Mouse (Mus musculus) ES-CJ7 (cell line): ENCODE results near the gene Hspa4l.

ENCODE experiments used
- DNase-seq: peaks from one replicate; pipeline ENCODE4 v3.0.0; 2011; ENCODE audit warnings: low read depth, low spot score

The Hspa4l gene

DNA sequence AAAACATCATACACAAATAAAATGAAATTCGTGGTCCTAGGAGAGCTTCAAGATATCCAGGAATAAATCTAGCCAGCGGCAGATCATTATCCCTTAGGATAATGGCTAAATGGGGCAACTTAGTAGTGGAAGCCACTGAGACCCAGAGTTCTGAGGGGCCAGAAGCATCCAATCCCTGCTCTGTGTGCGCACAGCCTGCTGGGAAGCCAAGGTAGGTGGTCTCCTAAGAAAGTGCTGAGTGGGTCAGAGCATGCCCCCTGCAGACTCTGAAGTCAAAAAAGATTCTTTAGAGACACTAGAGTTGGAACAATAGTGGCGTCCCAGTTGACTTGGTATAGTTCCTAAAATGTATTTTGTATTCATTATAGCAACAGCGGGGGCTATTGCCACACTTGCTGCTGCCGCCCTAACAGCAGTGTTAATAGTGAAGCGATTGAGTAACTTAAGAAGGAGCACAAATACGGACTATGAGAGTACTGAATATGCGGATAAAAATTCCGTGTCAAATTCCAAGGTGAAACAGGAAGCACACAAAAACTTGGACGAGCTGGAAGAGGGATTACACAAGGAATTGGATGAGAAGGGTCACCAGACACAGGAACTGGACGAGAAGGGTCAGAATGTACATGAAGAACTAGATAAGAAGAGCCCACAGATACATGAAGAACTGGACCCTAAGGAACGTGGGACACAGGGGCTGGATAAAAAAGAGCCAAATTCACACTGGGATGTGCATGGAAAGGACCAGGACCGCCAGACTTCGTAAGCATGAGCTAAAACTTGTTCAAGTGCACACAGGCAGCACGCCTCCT, at the start of gene Hspa4l:
TSS of gene Hspa4l (plus strand) at position 472 of the 812 bp plus-strand sequence.
- peak; percentile 4 for DNase-seq

DNA sequence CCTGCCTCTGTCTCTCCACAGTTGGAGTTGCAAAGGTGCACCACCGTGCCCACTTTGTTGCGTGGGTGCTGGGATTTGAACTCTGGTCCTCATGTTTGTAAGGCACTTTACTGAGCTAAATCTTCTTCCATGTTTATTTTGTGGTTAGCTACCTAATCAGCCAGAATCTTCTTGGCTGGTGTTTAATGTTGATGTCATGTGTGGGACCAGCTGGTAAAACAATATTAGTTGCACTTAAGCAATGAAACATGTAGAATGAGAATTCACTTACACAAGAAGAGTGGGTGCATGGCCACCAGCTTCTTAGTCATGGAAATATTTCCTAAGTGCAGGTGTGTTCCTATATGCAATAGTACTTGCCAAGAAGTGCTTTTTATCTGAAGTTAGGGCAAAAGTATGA, 49.1 kb upstream of the Hspa4l start:
- no peak for DNase-seq

DNA sequence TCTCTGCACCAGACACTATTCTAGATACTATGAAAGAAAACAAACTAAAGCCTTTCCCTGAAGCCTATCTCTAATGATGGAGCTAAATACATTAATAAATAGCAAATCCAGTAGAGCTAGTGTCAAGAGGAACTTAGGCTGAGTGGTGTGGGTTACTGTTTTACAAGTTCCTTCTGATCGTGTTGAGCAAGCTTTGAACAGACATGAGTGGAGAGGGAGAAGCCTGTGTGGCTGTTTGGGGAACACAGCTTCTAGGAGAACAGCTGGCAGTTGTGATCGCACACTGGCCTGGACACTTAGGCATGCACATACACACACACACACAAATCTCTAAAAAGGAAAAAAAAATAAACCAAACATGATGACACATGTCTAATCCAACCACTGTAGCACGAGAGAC, 45.5 kb upstream of the Hspa4l start:
- DNase-seq: no peak

DNA sequence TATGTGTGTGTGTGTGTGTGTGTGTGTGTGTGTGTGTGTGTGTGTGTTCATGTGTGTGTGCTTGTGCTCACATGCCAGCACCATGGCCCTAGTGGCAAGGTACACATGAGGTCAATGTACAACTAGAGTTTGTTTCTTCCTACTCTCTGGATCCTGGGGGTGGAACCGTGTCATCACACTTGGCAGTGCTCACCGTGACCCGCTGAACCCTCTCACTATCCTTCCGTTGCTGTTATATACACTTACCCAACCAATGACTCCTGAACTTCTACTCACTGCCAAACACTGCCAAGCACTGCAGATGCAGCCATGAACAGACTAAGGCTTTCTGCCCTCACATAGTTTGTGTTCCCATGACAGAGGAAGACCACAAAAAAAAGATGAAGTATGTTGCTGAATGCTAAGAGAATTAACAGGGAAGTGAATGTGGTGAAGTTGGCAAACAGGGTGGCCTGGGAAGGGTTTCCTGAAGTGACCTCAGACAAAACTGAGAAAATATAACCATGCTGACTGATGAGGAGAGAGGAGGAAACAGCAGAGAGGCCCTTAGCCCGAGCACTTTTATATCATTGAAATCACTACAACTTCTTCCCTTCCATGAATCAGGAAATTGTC, 39.4 kb upstream of the Hspa4l start:
- no peak for DNase-seq

DNA sequence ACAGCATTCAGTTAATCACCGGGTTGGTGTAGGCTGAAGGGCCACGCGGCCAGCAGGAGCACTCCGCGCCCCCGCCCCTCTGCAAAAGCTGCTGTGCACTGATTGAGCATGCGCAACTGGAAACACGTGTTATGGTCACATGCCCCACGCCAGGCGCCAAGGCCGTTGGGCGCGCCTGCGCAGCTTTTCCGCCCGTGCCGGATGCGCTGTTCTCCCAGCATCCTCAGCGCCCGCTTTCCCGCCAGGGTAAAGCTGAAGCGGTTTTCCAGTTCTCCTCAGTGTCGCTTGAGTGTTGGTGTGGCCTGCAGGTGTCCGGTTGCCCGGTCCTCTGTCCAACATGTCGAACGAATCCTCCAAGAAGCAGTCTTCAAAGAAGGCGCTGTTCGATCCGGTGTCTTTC, 35.6 kb upstream of the Hspa4l start, which contains the start of gene Slc25a31:
TSS of gene Slc25a31 (plus strand) at position 201 of the 400 bp plus-strand sequence.
- DNase-seq: peak; percentile 59

DNA sequence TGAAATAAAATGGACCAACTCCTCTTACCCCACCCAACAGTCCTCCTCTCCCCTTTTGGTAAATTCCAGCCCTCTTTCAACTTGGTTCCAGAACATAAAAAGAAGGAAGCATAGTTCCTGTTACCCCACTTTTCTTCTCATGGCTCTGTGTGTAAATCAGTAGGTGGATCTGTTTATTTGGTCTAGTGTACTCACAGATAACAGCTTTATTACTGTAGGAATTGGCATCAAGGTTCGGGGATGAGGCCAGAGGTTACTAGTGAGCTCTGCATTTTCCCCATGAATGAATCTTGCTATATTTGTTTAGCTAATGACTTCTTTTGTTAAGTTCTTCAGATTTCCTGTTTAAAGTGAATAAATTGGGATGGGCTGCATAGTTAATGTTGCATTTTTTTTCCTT, 28.2 kb upstream of the Hspa4l start:
- no peak for DNase-seq

DNA sequence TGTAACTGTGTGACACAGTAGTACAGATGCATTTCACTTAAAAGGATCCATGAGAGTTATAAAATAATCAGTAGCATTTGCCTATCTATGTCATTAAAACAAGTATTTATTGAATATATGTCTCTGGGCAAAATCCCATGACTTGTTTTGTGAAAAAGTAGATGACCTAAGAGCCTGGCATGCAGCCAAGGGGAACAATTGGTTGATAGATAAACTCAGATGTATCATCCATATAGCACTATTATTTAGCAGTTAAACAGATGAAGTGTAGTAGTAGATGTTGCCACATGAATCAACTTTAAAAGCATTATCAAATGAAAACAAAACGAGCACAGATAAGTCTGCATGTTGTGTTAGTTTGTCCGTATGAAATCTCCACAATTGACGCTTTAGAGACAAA, 25.3 kb upstream of the Hspa4l start:
- DNase-seq: no peak

DNA sequence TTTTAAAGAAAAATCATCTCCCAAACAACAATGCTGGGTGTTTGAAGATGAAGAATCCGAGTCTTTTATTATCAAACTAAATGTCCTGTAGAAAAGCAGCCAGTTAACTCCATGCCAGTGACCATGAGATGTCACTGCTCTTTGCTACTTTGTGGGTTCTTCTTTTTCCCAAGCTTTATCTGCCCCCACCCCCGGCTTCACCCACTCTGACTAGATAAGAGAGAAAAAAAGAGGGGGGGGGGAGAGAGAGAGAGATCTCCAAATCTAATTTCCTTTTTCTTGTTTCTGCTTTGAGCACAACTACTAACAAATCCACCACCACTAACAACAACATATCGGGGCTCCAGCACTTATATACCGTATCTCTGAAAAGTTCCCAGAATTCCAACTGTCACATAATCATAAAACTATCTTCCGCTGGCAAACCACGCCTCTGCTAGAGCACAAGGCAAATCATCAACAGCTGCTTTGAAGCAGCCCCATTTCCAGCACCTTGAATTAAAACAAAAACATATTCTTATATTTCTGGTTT, 5.8 kb upstream of the Hspa4l start:
- DNase-seq: no peak

DNA sequence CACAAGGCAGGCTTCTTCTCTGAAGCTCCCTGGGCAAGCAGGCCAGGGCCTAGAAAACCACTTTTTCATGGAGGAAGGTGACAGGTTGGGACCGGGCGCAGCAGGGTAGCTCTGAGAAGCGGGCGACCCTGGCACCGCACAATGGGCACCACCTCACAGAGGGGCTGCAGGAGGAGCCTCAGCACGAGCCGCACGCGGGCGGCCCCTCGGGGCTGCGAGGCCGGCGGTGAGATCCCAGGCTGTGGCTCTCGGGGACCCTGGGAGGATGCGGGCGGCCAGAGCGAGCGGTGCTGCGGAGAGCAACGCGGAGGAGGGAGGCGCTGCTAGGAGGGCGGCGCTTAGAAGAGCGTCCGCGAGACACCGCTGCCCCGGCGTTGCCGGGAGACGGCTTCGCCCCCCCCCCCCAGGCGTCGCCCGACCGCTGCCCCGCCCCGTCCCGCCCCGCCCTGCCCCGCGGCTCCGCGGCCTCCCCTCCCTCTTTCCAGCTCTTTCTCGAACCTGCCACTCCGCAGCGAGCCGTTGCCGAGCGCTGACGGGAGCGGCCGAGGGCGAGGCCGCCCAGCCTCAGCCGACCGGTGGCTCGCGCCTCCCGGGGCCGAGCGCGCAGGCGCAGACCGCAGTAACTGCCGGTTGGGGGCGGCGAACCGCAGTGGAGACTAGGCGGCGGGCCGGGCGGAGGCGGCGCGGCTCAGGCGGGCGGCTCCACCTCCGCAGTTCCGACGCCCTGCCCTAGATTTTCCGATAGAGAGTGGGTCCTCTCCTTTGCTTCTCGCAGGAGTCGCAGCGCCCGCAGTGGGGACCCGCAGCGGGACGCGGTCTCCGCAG, 753 bp downstream of the Hspa4l start:
- DNase-seq: peak; percentile 77

DNA sequence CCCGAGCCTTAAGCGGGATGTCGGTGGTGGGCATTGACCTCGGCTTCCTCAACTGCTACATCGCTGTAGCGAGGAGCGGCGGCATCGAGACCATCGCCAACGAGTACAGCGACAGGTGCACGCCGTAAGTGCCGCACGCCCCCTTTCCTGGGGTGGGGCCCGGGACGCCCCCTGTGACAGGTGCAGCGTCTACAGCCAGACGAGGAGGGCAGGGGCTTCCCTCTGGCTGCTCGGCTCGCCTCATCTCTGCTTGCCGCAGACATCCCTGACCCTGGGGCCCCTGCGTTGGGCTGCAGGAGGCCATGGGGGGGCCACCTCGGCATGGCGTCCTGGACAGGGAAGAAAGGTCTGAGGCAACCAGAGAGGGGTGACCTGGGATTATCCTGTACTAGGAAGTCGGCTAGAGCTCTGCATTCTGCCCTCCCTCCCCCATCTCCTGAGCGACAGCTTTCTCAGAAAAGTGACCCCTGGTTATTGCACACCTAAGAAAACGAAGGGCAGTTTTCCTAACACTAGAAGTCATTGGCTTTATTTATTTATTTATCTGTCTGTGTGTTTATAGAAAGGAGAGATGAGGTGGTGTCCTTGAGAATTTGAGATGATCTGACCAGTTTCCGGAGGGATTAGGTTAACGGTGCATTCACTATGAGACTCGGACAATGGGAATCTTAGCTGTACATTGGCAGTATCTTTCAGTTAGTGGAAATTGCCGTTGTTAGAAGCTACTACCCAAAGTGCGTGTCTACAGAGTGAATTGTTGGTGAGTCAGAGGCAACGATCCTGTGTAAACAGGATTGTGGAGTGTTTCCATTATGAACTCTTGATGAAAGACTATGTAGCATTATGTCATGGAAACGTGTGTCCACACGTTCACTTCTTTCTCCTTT, 1.6 kb downstream of the Hspa4l start:
- DNase-seq: peak; percentile 3

DNA sequence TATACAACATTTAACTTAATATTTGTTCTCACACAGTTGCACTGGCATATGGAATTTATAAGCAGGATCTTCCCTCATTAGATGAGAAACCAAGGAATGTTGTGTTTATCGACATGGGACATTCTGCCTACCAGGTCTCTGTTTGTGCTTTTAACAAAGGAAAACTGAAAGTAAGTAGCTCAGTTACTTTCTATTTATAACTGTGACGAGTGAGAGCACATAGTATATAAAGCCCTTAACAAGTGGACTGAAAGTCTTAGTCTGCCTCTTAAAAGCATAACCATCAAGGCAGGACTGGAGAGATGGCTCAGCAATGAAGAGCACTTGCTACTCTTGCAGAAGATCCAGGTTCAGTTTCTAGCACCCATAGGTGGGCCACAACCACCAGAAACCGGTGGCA, 16.5 kb downstream of the Hspa4l start:
- DNase-seq: no peak

DNA sequence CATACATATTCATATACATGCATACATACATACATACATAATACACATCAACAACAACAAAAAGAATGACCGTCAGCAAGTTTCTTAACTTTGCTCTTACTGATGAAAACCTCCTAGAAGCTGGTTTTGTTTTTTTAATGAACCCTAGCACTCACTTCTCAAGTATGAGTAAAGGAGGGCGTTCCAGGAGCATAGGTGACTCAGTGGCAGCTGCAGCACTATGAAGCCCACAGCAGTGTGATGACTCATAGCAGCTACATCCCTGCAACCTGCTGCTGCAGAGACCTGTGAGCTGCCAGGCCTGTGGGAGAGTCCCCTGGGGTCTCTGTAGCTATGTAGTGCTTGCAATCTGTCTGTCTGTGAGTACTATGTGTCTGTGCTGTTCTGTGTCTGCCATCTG, 17.0 kb downstream of the Hspa4l start:
- DNase-seq: no peak

DNA sequence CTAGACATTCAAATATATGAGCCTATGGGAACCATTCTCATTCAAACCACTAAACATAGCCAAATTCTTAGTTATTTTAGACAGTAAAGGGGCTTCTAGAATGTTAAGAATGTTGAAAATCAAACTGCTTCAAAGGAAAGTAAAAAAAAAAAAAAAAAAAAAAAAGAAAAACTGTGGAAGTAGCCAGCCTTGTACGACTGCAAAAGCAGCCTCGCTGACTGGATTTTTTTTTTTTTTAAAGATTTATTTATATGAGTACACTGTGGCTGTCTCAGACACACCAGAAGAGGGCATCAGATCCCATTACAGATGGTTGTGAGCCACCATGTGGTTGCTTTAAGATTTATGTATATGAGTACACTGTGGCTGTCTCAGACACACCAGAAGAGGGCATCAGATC, 49.5 kb downstream of the Hspa4l start:
- DNase-seq: no peak

DNA sequence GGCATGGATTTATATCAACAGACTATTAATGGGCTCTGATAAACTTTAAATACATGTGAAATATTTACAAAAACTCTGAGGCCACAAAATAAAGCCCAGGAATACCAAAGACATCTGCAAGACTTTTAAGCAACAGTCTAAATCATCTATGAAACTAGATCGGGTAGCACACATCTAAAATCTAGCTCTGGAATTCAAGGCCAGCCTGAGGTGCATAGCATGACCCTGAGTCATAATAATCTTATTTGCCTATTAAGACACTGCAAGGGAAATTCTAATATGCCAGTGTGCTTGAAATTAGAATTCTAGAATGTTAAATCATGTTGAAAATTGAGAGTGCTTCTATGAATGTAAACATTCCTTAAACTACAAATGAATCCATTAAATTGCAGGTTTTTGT, 53.8 kb downstream of the Hspa4l start:
- no peak for DNase-seq

DNA sequence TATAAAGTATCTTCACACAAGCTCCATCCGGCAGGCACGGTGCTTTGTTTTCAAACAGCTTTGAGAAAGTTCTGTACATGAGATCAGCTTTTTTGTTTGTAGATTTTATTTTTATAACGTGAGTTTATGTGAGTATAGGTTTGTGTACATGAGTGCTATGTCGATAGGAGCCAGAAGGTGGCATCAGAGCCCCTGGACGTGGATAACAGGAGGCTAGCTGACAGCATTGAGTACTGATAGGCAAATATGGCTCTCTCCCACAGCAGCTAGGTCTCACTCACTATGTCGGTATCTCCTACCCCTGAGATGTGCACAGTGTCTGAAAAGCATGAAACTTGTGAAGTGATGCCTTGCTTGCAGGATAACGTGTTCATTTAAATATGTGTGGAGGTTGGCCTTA, 54.2 kb downstream of the Hspa4l start:
- DNase-seq: peak; percentile 81

DNA sequence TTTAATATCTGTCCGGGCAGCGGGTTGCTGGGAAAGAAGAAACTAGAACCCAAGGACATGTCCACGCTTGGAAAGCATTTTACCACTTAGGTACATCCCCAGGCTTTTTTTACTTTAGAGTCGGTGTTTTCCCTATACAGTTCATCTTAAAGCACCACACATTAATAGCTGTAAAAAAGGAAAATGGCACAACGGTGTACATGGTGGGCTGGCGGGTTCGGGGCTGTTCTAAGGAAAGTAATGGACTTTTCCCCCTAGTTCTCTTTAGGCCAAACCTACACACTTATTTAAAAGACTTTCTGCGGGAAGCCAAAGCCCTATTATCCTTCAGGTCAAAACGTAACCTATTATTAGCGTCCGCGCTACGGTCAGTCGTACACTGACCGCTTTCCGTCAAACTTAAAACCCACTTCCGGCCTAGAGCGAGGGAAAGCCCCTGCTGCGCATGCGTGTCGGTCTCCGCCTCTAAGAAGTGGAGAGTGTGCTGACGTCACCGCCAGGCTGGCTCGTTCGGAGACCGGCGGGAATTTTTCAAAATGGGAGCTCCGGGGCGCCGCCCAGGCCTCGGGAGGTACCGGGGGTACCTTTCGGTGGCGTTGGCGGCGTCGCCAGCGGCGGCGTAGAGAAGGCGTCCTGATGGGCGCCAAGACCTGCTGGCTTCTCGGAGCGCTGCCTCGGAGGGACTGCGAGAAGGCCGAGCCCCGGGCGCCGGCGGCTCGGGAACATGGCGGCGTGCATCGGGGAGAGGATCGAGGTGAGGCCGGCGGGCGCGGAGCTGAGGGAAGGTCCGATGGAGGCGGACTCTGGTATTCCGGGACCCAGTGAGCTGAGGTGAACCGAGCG, 55.5 kb downstream of the Hspa4l start, which contains the start of gene Plk4:
TSS of gene Plk4 (plus strand) at position 490 of the 843 bp plus-strand sequence.
- DNase-seq: peak; percentile 96

DNA sequence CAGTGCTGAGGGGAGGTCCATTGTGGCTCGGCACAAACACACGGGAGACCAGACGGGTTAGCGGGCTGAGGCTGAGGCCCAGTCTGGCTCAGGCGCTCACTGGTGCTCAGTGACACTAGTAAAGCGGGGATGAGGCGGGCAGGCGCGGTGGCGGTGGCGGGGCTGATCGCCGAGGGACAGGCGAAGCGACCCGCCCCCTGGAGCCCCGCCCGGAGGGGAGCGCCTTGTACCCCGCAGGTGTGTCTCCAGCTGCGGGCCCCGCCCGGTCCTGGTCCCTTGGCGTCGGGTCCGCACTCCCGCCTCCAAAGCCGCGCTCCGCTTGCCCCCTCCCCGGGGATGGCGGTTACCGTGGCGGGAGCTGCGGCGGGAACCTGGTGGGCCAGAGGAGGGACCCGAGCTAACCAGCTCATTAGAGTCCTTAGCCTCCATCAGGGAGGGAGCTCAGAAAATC, 56.1 kb downstream of the Hspa4l start:
- DNase-seq: peak; percentile 48

DNA sequence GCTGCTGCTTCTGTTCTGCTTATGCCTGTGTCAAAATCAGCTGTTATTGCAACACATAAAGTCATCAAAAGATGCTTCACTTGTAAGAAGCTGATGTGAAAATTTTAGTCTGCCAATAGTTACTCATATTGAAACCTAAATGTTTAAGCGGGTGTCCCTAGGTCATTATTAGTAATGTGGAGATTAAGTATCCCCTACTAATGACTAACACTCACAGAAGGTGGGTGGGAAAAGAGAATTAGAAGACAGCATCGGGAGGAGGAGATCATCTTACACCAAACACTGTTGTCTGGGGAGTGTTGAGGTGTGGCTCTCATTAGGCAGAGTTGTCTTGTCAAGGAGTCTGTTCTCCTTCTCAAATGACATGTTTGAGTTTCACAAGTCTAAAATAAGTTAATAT, 62.6 kb downstream of the Hspa4l start:
- DNase-seq: no peak

DNA sequence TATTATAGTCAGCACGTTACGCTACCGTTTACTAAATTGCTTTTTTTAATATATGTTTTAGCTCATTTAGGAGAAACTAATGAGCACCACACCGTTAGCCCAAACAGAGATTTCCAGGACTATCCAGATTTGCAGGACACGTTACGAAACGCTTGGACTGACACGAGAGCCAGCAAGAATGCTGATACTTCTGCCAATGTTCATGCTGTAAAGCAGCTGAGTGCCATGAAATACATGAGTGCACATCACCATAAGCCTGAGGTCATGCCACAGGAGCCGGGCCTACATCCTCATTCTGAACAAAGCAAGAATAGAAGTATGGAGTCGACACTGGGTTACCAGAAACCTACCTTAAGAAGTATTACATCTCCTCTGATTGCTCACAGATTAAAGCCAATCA, 64.4 kb downstream of the Hspa4l start:
- DNase-seq: no peak

DNA sequence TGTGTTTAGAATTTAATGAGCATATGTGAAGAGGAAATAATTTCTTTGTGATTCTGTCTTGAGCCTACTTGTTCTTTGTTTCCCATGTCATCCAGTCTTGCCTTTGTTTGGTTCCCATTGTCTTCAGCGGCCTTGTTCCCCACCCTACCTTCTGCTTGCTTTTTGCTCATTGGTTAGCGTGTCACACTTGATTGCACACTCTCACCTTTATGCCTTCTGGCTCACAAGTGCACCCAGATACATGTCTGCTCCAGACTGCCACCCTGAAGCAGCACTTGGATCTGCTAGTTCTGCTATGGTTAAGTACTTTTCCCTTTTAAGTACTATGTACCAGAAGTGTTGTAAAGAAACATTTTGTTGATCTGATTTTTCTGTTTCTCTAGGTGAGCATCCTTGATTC, 65.6 kb downstream of the Hspa4l start:
- DNase-seq: no peak
